Mouse (Mus musculus) gastrocnemius, adult 2 months (tissue): ENCODE measurements around the gene Rpa2. TPM values are rescaled to one million over a fixed set of nuclear protein-coding genes. Genes with fewer than 3 reads are reported as not detected.
"Not testable (repeated sequence)": the region's sequence is repeated elsewhere in the genome, so short reads cannot be mapped to it uniquely, and the experiment has no call there.

Experiments
- DNase-seq: peaks from one replicate; pipeline ENCODE4 v3.0.0; 2022
- H3K27ac ChIP-seq: fragments of 200-600 bp; 2 replicates; pipeline ENCODE4 v1.8.1; 2022; ENCODE audit warnings: mild to moderate bottlenecking
- H3K4me3 ChIP-seq: fragments of 200-600 bp; 2 replicates; pipeline ENCODE4 v1.8.1; 2022; ENCODE audit warnings: mild to moderate bottlenecking, moderate library complexity
- CTCF ChIP-seq: fragments of 200-600 bp; IDR thresholded peaks from 2 replicates; pipeline ENCODE4 v1.8.1; 2022; ENCODE audit warnings: antibody characterized with exemption, mild to moderate bottlenecking, moderate library complexity
- intact Hi-C: fragments of 180-260 bp; cut with DNase I; formaldehyde crosslinking; loops from one replicate; pipeline ENCODE4 v1.15.1; 2025
- total RNA-seq, 2 experiments: library from RNA; stranded (reverse); gene quantifications; 2 replicates each; pipeline ENCODE4 v1.2.3; 2021

The Rpa2 gene
- total RNA-seq, 2 experiments from 2014 or later = 14.2 to 16.3 TPM

- intact Hi-C loops = no loop called here
- no peak for TF ChIP-seq CTCF
- Histone ChIP-seq H3K27ac (peak overlapping the region; percentile 86), H3K4me3 (peak overlapping the region; percentile 67)
- DNase-seq = no peak
Observed at GRCm38 (mm10) chr4:132746911-132747517, 21.1 kb upstream of the Rpa2 start.

GRCm38 (mm10) chr4:132747664-132748259, 20.4 kb upstream of the Rpa2 start:
- intact Hi-C loops = no loop called here
- peak overlapping the region; percentile 67 for H3K4me3 ChIP-seq
- peak overlapping the region; percentile 86 for H3K27ac ChIP-seq
- peak; percentile 34 for DNase-seq
- TF ChIP-seq CTCF = no peak

- H3K27ac ChIP-seq = peak overlapping the region; percentile 86; the same call in 1 of the 2 replicates
- no peak overlapping the region for H3K4me3 ChIP-seq
- no peak for DNase-seq
- intact Hi-C loops = no loop called here
- no peak for TF ChIP-seq CTCF
Observed at GRCm38 (mm10) chr4:132748778-132749177, 19.4 kb upstream of the Rpa2 start.

- Histone ChIP-seq H3K4me3 (no peak overlapping the region), H3K27ac (no peak overlapping the region)
- no peak for DNase-seq
- TF ChIP-seq CTCF = no peak
- intact Hi-C loops = no loop called here
Observed at GRCm38 (mm10) chr4:132749258-132749982, 18.7 kb upstream of the Rpa2 start.

GRCm38 (mm10) chr4:132752992-132753391, 15.1 kb upstream of the Rpa2 start:
- H3K4me3 ChIP-seq = no peak overlapping the region
- intact Hi-C loops = no loop called here
- no peak overlapping the region for H3K27ac ChIP-seq
- no peak for TF ChIP-seq CTCF
- no peak for DNase-seq

- intact Hi-C loops = no loop called here
- Histone ChIP-seq H3K27ac (peak within 1 kb of the TSS; percentile 55; the same call in 1 of the 2 replicates), H3K4me3 (peak within 1 kb of the TSS; percentile 78)
- DNase-seq = peak; percentile 86
- peak; percentile 64 for TF ChIP-seq CTCF
Observed at GRCm38 (mm10) chr4:132756974-132757373, 11.2 kb upstream of the Rpa2 start, which contains the start of gene Smpdl3b. Gene Smpdl3b, minus strand, starts transcription at chr4:132757252.

GRCm38 (mm10) chr4:132757633-132758351, 10.3 kb upstream of the Rpa2 start:
- intact Hi-C loops = no loop called here
- Histone ChIP-seq H3K4me3 (peak overlapping the region; percentile 78; the same call in 1 of the 2 replicates), H3K27ac (no peak overlapping the region)
- DNase-seq = no peak
- no peak for TF ChIP-seq CTCF

- Histone ChIP-seq H3K27ac (no peak overlapping the region), H3K4me3 (no peak overlapping the region)
- TF ChIP-seq CTCF = no peak
- intact Hi-C loops = no loop called here
- DNase-seq = no peak
Observed at GRCm38 (mm10) chr4:132760296-132760695, 7.8 kb upstream of the Rpa2 start.

GRCm38 (mm10) chr4:132762602-132763001, 5.5 kb upstream of the Rpa2 start:
- Histone ChIP-seq H3K27ac (no peak overlapping the region), H3K4me3 (no peak overlapping the region)
- no peak for DNase-seq
- intact Hi-C loops = no loop called here
- no peak for TF ChIP-seq CTCF

GRCm38 (mm10) chr4:132763125-132763524, 5.0 kb upstream of the Rpa2 start:
- intact Hi-C loops, H3K27ac ChIP-seq, DNase-seq, H3K4me3 ChIP-seq: not testable (repeated sequence)

GRCm38 (mm10) chr4:132771776-132772175, 3.6 kb downstream of the Rpa2 start:
- no peak overlapping the region for H3K4me3 ChIP-seq
- DNase-seq = no peak
- H3K27ac ChIP-seq = no peak overlapping the region
- TF ChIP-seq CTCF = no peak
- intact Hi-C loops = no loop called here

- Histone ChIP-seq H3K27ac (no peak overlapping the region), H3K4me3 (no peak overlapping the region)
- no peak for DNase-seq
- intact Hi-C loops = loop anchor here (5.0 kb wide), 1 partner anchor 157 kb away; no protein-coding TSS in a partner anchor
- TF ChIP-seq CTCF = no peak
Observed at GRCm38 (mm10) chr4:132774905-132775304, 6.8 kb downstream of the Rpa2 start.
